Mouse (Mus musculus) cerebellum, adult 11 months (tissue): ENCODE data around the gene Vopp1.
"Not testable (repeated sequence)": the region's sequence is repeated elsewhere in the genome, so short reads cannot be mapped to it uniquely, and the experiment has no call there.

ENCODE experiments used
- DNase-seq: peaks from one replicate; pipeline ENCODE4 v3.0.0; 2022

Gene Vopp1

GRCm38 (mm10) chr6:57824422-57825258 lies at the start of gene Vopp1:
TSS of gene Vopp1 (minus strand) at chr6:57825159.
- peak; percentile 75 for DNase-seq

GRCm38 (mm10) chr6:57859043-57860042 lies 34.4 kb upstream of the Vopp1 start:
- DNase-seq, result no peak

GRCm38 (mm10) chr6:57851177-57851576 lies 26.2 kb upstream of the Vopp1 start:
- DNase-seq, result not testable (repeated sequence)

GRCm38 (mm10) chr6:57850286-57850685 lies 25.3 kb upstream of the Vopp1 start, which contains the start of gene Vmn1r21:
TSS of gene Vmn1r21 (minus strand) at chr6:57850343.
- DNase-seq, result no peak

- DNase-seq, result no peak
Measured at GRCm38 (mm10) chr6:57839693-57840408, 14.9 kb upstream of the Vopp1 start.

GRCm38 (mm10) chr6:57825259-57825715 lies 328 bp upstream of the Vopp1 start:
- no peak for DNase-seq

- DNase-seq, result no peak
Measured at GRCm38 (mm10) chr6:57823461-57823860, 1.5 kb downstream of the Vopp1 start.

- no peak for DNase-seq
Measured at GRCm38 (mm10) chr6:57822648-57823410, 2.1 kb downstream of the Vopp1 start.

- DNase-seq, result no peak
Measured at GRCm38 (mm10) chr6:57814436-57814940, 10.5 kb downstream of the Vopp1 start.

- no peak for DNase-seq
Measured at GRCm38 (mm10) chr6:57811748-57812730, 12.9 kb downstream of the Vopp1 start.

GRCm38 (mm10) chr6:57805218-57806069 lies 19.5 kb downstream of the Vopp1 start:
- DNase-seq, result no peak

- no peak for DNase-seq
Measured at GRCm38 (mm10) chr6:57803130-57803529, 21.8 kb downstream of the Vopp1 start.

GRCm38 (mm10) chr6:57798986-57799385 lies 26.0 kb downstream of the Vopp1 start:
- no peak for DNase-seq

GRCm38 (mm10) chr6:57796853-57797423 lies 28.0 kb downstream of the Vopp1 start:
- DNase-seq, result no peak

GRCm38 (mm10) chr6:57795835-57796234 lies 29.1 kb downstream of the Vopp1 start:
- DNase-seq, result no peak

GRCm38 (mm10) chr6:57792821-57793220 lies 32.1 kb downstream of the Vopp1 start:
- DNase-seq, result not testable (repeated sequence)

- no peak for DNase-seq
Measured at GRCm38 (mm10) chr6:57790542-57790941, 34.4 kb downstream of the Vopp1 start.

GRCm38 (mm10) chr6:57787376-57787775 lies 37.6 kb downstream of the Vopp1 start:
- DNase-seq, result no peak

- no peak for DNase-seq
Measured at GRCm38 (mm10) chr6:57784251-57784650, 40.7 kb downstream of the Vopp1 start.
